Mouse (Mus musculus) layer of hippocampus, adult 9-11 months (tissue): ENCODE data around the gene Slc46a1.

ENCODE experiments used
- DNase-seq: peaks from one replicate; pipeline ENCODE4 v3.0.0; 2022

Slc46a1 gene

DNA sequence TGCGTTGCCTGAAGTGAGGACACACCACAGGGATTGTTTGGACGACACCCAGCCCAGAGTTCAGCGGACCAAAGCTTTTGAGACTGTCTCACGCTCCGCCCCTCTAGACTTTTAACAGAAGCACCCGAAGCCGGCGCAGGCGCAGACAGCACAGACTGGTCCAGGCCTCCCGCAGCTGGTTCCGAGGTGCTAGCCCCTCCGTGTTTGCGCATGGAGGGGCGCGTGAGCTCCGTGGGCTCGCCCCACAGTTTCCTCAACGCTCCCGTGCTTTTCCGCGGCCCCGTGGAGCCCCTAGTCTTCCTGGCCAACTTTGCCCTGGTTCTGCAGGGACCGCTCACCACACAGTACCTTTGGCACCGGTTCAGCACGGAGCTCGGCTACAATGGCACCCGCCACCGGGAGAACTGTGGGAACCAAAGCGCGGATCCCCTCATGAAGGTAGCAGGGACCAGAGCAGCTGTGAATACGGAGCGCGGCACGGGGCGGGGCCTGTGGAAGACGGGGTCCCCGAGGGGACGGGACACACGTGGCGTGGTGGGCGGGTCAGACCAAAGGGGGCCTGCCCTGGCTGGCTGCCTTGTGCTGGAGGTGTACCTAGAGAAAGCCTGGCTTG lies at the start of gene Slc46a1:
Gene Slc46a1 (plus strand): TSS at position 130 of the 613 bp plus-strand sequence.
- DNase-seq = peak; percentile 85

DNA sequence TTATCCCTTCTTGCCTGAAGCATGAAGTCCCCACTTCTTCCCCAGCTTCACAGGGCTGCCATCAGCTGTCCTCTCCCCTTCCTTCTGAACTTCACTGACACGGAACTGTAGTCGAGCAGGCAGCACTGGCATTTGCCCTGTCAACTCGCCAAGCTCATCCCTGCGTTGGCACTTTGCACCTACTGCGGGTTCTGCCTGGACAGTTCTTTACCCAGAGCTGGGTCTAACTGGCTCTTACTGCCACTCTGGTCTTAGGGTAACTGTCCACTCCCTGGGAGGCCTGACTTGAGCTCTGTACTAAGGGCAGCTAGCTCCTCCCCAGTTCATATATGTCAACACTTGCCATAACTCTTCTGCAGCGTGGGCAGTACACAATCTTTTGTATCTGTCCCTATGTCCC lies 48.6 kb upstream of the Slc46a1 start:
- DNase-seq = no peak

DNA sequence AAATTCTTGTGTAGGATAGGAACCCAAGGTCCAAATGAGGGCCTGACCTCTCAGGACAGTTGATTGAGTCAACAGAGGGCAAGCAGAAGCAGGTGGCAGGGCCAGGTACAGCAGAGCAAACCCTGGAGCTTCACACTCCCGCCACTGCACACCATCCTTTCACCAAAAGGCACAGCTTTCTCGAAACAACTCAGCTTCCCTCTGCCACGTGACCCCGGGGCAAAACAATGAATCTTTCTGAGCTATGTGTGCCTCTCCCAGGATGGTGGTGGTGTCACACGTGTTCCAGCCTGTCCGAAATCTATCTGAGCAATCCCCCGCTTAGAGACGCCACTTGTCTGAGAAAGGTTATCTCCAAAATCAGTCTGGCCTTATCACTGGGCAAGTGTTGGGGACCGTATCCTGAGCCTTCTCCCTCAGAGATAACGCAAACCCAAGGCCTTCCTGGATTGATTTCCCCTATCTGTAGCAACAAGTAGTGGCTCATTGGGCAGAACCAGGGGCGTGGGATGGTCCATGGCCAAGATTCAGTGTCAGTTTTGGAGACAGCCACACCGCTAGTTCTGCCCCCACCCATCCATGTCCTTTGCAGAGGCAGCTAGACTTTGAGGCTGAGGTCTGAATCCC lies 45.1 kb upstream of the Slc46a1 start:
- DNase-seq = no peak

DNA sequence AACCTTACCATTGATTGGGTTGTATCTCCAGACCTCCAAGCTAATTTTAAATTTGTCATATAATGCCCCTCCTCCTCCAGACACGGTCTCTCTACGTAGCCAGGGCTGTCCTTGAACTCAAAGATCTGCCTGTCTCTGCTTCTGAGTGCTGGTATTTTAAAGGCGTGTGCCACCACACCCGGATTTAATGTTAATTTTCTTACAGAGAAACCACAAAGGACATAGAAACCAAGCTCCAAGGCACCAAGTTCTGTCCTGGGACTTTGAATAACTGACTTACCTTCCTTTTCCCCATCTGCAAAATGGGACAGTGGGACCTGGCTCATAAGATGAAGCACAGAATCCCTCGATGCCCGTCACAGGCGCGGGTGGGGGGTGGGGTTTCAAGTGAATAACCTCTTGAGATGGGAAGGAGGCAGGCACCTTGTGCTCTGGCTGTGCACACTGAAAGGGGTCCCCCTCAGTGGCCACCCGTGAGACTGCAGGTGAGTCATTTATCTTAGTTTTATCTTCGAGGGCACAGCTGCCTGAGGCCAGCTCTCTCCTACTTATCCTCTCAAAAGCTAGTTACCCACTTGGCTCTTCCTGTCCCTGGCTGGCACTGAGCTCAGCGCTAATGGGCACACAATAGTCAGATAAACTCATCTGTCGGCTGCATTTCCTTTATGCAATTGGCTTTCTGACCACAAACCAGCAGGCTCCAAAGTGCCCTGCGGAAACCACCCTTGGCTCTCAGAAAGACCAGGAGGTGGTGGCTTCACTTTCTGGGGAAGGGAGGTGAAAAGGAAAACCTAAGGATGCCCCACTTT lies 44.1 kb upstream of the Slc46a1 start:
- DNase-seq = no peak

DNA sequence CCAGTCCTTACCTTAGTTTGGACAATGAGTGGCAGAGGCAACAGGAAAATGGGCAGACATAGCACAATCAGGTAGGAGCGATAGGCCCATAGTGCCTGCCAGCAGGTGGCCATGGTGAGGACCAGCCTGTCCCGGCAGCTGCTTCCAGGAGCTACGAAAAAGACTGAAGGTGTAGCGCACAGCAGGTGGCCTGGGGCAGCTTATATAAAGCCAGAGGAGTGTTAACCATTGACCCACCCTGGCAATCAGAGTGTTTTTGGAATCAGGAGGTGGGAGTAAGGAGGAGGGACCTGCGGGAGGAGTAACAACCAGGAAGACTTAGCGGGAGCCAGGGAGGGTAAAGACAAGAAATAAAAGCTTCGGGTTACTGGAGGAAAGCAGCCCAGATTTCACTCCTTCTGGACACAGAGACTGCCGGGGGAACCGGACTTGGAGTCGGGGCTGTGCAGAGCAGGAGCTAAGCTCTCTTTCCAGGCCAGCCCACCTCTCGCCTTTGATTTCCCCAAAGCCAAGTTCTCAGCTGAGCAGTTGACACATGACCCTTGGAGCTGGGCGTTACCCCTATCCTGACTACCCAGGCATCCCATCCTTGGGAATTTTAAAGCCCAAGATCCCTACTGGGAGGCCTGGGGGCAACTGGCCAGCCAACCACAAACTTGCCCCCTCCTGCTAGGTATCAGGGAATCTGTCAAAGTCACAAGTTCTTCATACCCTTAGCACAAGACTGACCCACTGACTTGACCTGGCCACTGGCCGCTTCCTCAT lies 43.3 kb upstream of the Slc46a1 start, which contains the start of gene Slc13a2:
Gene Slc13a2 (minus strand): TSS at position 163 of the 765 bp plus-strand sequence.
- no peak for DNase-seq

DNA sequence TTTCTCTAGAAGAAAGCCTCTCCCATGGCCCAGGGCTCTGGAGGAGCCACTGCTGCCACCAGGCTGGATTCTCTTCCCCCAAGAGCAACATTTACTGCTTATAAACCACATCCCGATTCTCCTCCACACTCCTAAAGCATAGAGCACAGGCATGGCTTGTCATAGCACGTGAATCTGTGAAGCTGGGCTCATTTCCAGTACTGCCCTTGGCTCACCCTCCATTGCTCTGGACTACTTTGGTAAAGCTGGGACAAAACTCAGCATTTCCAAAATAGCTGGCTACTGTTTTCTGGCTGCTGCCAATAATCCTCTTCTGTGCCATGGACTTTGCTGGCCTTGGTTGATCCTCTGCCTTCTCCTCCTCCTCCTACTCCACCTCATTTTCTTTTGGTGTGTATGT lies 41.1 kb upstream of the Slc46a1 start:
- DNase-seq = peak; percentile 11

DNA sequence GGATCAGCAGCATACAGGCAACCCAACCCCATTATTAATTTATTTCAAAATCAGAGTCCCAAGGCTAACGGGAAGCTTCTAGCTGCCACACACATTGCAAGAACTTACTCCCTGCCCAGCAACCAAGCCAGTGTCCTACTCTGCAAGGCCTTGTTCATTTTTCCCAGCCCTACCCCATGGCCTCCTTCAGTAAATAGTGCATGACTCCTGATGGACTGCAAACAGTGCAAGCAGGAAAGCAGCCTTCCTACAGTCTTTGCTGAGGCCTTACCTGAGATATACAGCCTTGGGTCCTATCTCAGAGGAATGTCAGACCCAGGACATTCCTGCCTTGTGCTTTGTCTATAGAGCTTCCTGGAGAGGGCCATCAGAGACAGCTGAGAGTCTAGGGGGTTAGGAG lies 39.9 kb upstream of the Slc46a1 start:
- DNase-seq = no peak

DNA sequence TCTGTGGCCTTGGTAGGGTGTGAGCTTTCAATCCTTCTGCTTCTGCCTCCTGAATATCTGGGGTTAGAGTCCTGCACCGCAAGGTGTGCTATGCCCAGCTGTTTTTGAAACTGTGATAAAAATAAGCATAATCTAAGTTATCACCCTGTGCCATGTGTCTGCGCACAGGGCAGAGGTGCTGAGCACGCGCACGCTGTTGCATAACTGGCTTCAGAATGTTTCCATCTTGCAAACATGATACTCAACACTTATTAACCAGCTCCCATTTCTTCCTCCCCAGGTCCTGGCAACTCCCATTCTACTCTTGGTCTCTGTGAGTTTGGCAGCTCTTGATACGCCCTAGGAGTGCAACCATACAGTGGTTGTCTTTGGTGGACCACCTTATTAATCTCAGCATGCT lies 37.8 kb upstream of the Slc46a1 start:
- DNase-seq = no peak

DNA sequence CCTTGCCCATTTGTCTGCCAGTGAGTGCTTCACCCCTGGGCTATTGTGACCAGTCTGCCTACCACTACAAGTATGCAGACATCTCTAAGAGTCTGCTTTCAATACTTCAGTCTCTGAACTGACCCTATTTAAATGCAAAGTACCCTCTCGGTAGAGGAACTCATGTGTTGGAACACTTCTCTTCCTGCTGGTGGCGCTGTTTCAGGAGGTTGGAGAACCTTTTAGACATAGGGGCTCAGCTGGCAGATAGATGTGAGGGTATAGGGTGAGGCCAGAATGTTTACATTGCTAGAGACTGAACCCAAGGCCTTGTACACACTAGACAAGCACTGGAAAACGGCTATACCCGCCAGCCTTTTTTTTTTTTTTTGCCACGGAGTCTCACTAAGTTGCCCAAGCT lies 37.2 kb upstream of the Slc46a1 start:
- no peak for DNase-seq

DNA sequence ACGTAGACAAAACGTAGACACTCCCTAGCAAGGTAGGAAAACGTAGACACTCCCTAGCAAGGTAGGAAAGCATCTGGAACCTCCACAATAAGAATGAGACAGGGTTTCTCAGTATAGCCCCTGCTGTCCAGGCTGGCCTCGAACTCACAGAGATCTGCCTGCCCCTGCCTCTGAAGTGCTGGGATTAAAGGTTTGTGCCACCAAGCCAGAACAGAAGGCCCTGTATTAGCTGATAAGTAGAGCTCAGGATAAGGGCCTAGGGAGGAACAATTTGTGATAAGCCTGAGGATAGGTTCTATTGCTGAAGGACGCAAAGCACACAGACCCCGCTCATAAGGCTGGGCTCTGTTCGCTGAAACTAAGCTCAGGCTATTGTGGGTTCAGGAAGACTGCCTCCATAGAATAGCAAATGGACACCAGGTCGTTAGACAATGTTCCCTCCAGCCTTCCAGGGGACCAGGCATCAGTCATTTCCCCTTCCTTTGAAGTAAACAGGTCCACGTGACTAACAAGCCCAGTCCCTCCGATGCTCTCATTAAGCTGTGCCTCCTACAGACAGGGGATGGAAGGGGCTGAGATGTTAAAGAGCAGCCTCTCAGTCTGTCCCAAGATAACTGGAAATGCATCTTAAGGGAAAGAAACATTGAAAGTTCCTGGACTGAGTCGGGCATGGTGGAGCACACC lies 35.2 kb upstream of the Slc46a1 start:
- DNase-seq = no peak

DNA sequence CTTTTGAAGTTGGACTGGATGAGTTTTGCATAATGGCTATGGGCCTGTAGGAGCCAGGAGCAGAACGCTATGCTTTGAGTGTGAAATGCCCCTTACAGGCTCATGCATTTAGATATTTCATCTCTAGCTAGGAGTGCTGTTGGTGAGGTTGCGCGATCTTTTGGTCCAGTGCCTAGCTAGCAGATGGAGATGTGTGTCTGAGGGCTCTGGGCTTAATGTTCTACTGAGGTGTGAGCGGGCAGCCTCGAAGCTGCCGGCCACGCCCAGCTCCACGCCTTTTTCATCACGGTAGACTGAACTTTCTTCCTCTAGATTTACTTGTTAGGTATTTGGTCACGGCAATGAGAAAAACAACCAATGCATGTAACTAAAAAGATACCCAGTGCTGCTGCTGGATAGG lies 34.3 kb upstream of the Slc46a1 start:
- DNase-seq = no peak

DNA sequence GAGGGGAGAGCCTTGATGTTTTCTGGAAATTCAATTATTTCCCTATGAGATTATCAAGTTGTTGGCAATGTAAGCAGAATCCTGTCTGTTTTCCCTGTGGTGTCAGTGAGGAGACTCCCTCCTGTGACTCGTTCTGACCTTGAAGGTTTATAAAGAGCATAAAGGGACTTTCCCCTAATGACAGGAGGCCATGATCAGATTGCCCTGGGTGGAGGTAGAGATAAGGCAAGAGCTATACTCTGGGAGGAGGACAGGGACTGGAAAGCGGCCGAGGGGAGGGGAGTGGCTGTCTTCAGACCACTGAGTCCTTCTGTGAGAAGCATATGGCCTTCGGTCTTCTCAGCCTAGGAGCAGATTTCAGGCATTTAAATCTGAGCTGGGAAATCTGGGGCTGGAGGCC lies 31.4 kb upstream of the Slc46a1 start:
- no peak for DNase-seq

DNA sequence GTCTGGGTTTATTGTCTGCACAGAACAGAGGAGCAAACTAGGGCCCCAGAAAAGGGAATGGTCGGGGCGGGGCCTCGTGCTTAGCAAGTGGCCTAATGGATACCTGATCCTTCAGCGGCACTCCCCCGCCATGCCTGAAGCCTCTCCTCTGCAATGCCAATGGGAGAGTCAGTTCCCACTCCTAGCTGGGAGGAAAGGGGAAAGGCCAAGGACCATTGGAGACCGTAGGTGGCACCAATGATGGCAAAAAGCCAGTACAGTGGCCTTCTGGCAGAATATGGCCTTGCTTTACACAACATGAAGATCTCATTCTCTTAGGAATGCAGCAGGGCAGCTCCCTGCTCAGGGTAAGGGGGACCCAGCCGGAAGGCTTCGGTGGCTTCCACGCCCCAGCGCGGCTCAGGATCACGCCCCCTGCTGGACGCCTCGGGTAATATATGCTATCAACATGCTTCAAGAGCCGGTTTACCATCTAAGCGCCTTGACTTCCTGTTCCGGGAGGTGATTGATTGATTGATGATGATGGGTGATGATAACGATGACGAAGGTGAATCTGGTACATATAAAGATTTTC lies 29.6 kb upstream of the Slc46a1 start:
- DNase-seq = no peak

DNA sequence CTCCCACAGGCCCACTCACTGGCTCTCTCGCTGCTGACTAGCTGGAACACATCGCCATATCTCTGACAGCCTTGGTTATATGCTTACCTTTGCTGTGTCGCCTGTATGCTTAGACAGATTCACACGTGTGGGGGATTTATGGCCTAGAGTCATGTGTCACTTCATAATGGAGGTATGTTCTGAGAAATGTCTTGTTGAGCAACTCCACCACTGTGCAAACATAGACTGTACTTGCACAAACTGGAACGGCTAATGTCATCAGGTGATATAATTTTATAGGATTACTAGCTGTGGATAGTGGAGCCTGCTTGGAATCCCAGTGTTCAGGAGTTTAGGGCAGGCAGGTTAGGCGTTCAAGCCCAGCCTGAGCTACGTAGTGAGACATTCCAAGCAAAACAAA lies 28.3 kb upstream of the Slc46a1 start:
- no peak for DNase-seq

DNA sequence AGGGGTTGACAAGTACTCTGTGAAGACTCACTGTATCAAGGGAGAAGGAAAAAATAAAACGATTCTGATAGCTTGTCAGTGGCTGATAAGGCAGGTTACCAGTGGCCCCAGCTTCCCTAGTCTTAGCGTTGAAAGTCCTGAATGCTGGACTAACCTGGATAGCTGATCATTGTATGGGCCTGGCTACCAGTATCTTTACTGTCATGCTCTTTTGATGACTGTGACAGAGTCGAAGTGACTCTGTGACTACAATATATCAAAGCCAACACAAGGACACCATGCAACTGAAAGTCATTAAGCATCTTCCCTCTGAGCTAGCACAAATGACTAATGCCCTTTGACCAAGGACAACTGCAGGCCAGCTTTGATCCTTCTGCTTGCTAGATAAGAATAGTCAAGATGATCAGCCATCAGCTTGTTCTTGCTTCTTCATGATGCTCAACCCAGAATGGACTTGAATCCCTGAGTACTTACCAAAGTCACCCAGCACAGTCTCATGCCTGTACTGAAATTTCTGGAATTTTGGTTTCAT lies 27.0 kb upstream of the Slc46a1 start:
- DNase-seq = no peak

DNA sequence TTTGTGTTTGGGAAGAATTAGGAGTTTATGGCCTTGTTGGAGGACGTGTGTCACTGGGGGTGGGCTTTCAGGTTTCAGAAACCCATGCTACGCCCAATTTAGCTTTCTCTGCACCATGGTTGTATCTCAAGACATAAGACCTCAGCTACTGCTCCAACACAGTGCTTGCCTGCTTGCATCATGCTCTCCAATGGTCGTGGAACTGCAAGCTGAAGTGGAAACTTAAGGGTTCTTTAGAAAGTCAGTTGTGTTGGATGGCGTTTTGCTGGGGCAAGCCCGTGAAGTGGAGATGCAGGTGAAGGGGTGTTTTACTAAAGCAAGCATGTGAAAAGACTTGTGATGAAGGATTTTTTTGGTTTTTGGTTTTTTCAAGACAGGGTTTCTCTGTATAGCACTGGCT lies 22.4 kb upstream of the Slc46a1 start:
- no peak for DNase-seq

DNA sequence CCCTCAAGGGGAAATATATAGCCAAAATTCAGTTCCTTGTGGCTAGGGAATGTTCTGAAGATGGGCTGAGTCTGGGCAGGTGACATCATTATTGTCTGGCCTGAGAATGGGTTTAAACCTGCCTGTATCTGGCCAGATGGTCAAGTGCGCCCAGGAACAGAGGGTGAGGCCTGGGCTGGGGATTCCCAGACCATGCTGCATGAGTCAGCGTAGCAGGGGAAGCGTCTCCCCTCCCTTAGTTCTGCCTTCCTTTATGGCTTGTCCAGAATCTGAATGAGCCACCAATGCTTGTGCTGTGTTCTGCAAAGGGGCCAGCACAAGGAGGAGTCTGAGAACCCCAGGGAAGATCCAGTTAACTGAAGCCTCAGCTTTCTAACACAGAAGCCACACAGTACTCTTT lies 18.3 kb upstream of the Slc46a1 start:
- no peak for DNase-seq

DNA sequence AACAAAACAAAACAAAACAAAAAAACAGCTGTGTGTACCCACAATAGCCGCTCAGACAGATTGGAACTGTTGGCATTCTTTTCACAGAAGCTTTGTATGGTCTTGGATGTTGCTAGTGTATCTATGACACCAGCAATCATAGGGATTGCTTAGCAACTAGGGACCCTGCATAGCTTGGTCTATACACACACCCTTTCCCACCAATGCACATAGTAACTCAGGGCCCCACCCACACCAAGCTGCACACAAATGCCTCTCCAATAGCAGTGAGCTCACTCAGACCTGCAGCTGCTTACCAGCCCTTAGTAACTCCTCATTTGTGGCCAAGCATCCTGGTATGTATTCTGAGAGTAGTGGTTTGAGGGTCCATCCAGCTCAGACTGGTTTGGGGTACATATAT lies 17.3 kb upstream of the Slc46a1 start:
- DNase-seq = no peak

DNA sequence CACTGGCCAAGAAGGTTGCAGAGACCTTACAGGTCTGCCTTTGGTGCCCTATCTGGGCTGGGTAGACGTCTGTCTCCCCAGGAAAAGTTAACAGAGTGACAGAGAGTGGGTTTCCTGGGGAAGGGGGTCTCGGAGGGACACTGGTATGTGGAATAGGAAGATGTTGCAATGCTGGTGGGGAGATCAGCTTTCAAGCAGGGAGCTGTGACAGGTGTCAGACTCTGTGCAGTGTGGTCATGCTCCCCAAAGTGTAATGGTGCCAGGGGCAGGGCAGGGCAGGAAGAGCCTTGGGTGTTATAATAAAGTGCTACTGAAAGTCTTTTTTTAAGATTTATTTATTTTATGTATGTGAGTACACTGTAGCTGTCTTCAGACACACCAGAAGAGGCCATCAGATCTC lies 15.2 kb upstream of the Slc46a1 start:
- no peak for DNase-seq

DNA sequence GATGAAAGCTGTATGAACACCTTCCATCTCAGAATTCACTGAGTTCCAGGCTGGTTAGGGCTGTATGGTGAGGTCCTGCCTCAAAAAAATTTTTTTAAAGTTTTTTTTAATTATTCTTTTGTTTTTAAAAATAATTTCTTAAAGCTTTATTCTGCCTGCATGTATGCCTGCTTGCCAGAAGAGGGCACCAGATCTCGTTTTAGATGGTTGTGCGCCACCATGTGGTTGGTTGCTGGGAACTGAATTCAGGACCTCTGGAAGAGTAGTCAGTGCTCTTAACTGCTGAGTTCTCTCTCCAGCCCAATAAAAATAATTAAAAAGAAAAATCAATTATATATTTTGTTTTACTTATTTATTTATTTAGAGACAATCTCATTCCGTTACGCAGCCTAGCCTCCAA lies 11.8 kb upstream of the Slc46a1 start:
- peak; percentile 34 for DNase-seq

DNA sequence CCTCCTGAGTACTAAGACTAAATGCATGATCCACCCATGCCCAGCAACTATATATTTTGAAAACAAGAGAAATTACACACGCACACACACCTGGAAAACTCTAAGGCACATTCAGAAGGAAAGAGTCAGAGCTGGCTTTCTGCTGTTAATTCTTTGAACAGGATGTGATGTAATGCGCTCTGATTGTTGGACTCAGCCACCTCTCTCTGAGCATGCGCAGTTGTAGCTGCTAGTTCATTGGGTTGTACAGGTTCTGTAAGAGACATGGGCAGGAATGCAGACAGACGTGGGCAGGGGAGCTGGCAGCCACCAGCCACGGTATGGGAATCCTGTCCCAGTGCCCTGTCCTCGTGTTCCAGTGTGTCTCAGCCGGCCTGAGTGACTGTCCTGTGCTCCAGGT lies 11.2 kb upstream of the Slc46a1 start:
- DNase-seq = no peak

DNA sequence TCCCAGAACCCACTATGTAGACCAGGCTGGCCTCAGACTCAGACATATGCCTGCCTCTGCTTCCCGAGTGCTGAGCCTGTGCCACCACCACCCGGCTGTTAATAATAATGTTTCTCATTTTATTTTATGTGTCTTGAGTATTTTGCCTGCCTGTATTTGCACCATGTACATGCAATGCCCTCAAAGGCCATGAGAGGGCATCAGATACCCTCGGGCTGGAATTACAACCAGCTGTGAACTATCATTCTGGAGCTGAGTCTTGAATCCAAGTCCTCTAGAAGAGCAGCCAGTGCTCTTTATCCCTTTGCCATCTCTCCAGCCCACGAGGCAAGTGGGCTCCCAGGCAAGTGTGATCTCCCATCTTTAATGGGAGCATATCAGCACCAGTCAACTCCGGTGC lies 10.2 kb upstream of the Slc46a1 start:
- DNase-seq = no peak
